Mouse (Mus musculus) embryonic fibroblast, embryonic 13.5 days (primary cell): ENCODE results near the gene Tbpl1. TPM values are rescaled to one million over a fixed set of nuclear protein-coding genes. Genes with fewer than 3 reads are reported as not detected.

ENCODE experiments used
- H3K27ac ChIP-seq: 2 replicates; pipeline ENCODE4 v1.5.1; 2012; ENCODE audit warnings: low read length, control low read depth, inconsistent platforms; ENCODE audit not compliant: insufficient read depth
- H3K4me1 ChIP-seq: 2 replicates; pipeline ENCODE4 v1.6.1; 2011; ENCODE audit warnings: low read length; ENCODE audit not compliant: control insufficient read depth, insufficient read depth
- H3K4me3 ChIP-seq: 2 replicates; pipeline ENCODE4 v1.5.1; 2011; ENCODE audit warnings: mild to moderate bottlenecking, control low read depth, low read length; ENCODE audit not compliant: insufficient read depth
- CTCF ChIP-seq: IDR thresholded peaks from 2 replicates; pipeline ENCODE4 v1.5.1; 2011; ENCODE audit warnings: mild to moderate bottlenecking, control low read depth, low read length, moderate library complexity, borderline replicate concordance; ENCODE audit not compliant: insufficient read depth
- POLR2A ChIP-seq: IDR thresholded peaks from 2 replicates; pipeline ENCODE4 v1.6.1; 2011; ENCODE audit warnings: low read depth, mild to moderate bottlenecking, control low read depth, low read length, moderate library complexity
- polyA plus RNA-seq: library from polyadenylated mRNA; stranded (reverse); fragments of >200 nt; gene quantifications from 2 replicates; pipeline ENCODE4 v1.2.4, GENCODE M21; 2011; ENCODE audit warnings: low read depth; ENCODE audit not compliant: missing spikeins, insufficient read length

Gene Tbpl1
- polyA plus RNA-seq, 1 experiment = 53.2 TPM

DNA sequence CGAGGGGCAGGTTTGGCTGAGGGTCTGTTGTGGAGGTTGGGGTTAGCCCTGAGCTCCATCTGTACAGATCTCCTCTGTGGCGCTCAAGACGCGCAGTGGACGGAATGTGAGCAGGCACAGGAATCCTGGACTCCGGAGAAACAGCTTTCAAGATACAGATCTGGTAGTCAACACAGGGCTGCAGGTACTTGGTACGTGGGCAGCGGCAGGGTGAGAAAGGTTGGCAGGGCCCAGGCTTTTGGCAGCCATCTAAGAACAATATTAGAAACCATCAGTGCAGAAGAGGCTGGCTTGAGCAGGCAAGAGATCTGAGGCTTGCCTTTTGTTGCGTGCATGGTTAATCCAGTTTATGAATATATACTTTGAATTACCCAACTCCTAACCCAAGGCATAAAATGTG is 35.5 kb downstream of the Tbpl1 start:
- TF ChIP-seq POLR2A (no peak), CTCF (no peak)
- Histone ChIP-seq H3K4me1 (no peaks in the 10 kb centered on the region; the same call in 1 of the 2 replicates), H3K27ac (no peak overlapping the region), H3K4me3 (no peak overlapping the region)

DNA sequence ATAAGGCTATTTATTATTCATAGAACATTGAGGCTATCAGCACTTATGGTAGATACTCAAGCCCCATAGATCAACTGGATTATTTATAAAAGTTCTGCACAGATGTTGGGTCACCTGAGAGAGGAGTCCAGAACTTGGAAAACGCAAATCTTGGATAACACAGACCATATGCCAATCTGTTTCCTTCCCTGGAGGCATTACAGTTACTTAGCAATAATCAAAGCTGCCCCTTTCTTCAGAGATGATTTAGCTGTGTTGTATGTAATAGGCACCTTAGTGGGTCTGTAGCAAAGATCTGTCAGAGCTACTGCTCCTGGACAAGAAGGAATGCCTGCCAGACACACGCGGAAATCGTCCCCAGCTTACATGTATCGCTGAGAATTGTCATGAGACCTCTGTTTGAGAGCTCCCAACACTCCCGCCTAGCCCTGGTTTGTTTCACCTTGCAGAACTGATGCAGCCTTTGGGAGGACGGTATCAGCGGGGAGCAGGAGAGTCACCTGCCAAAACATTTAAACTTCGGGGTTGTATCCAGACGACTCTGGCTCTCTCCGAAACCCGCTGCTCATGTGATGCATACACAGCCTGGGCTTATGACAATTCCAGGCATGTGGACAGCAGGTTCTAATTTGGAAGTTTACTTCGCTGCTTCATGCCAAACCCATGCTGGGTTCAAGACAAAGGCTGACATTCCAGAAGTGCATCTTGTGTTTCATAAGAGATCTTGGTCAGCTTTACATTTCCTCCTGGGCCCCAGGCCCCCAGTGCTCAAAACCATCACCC is 55.7 kb downstream of the Tbpl1 start:
- no peak for TF ChIP-seq CTCF
- H3K4me1 ChIP-seq = no peaks in the 10 kb centered on the region
- no peak overlapping the region for H3K27ac ChIP-seq
- H3K4me3 ChIP-seq = no peak overlapping the region

DNA sequence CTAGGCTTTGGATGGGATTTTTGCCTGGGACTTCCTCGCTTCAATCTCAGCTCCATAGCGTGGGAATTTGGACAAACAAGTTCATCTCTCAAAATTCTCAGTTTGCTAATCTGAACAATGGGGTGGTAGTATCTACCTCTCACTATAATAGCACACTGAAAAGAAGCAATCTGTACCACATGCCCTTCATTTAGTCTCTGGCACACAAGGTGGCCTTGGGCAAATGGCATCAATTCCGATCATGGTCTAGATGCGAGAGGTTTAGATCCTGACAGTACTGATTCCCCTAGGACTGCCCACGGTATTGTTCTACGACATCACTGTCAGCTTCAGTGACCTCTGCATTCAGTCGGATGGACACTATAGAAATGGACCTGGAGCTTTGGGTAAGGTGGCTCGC is 57.6 kb downstream of the Tbpl1 start:
- no peak overlapping the region for H3K27ac ChIP-seq
- TF ChIP-seq POLR2A (no peak), CTCF (no peak)
- no peak overlapping the region for H3K4me3 ChIP-seq
- H3K4me1 ChIP-seq = no peaks in the 10 kb centered on the region

DNA sequence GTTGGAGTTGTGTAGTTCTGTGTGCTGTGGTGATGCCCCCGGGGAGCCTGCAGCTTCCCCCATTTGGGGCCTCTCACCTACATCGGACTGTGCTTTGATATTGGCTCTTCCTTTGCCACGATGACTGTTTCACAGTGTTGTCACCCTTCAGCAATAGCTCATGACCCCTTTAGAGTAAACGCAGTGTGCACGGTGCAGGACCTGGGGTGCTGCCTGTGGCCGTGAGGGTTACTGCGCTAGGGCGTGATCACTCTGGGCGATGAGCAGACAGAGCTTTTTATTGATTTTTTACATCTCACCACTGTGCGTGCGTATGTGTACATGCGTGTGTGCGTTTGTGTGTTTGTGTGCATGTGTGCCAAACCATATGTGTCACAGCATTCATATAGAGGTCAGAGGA is 63.2 kb downstream of the Tbpl1 start:
- no peak overlapping the region for H3K4me3 ChIP-seq
- no peaks in the 10 kb centered on the region for H3K4me1 ChIP-seq
- no peak overlapping the region for H3K27ac ChIP-seq
- TF ChIP-seq POLR2A (no peak), CTCF (no peak)

DNA sequence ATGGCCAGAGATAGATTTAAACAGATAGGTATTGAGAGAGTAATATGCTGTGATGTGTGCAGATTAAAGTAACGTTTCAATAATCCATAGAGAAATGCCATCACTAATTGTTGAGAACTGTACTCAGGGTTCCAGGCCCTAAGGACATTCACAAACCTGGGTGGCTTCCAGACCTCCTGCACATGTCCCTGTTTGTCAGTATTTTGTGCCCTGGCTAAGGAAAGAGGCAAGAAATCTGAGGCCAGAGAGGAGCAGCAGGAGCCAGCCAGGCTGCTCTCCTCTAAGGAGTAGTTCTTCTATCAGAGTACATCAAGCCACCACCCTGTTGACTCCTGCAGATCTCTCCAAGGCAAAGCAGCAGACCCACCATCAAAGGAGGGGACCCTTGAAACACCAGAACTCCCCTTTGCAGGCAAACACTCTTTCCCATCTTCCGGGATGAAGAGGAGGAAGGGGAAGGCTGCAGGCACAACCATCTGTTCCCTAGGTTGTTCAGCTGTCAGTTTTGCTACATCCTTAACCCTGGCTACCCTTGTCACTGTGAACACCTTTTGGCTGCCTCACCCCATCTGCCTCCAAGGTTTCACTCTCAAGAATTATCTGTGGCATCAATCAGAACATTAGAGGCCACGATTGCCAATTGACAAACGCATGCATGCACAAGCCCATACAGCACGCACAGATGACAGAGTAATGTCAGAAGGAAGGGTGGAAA is 71.3 kb downstream of the Tbpl1 start:
- Histone ChIP-seq H3K27ac (no peak overlapping the region), H3K4me3 (no peak overlapping the region), H3K4me1 (no peaks in the 10 kb centered on the region)
- TF ChIP-seq CTCF (no peak), POLR2A (no peak)

DNA sequence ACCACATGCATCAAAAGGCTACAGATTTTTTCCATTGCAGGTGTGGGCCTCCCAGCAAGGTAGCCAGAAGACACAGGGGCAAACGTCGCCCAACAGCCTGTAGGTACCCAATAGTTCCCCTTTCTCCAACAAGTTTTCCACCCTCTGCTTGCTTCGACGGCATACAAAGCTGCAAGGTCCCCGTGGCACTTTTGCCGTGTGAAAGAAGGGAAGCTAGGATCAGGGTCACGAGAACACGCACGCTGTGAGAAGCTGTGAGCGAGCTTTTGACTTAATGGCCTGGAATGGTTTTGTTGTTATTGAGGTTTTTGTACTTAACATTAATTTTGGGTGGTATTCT is 72.4 kb downstream of the Tbpl1 start:
- TF ChIP-seq CTCF (no peak), POLR2A (no peak)
- Histone ChIP-seq H3K4me3 (no peak overlapping the region), H3K27ac (no peak overlapping the region), H3K4me1 (no peaks in the 10 kb centered on the region)

DNA sequence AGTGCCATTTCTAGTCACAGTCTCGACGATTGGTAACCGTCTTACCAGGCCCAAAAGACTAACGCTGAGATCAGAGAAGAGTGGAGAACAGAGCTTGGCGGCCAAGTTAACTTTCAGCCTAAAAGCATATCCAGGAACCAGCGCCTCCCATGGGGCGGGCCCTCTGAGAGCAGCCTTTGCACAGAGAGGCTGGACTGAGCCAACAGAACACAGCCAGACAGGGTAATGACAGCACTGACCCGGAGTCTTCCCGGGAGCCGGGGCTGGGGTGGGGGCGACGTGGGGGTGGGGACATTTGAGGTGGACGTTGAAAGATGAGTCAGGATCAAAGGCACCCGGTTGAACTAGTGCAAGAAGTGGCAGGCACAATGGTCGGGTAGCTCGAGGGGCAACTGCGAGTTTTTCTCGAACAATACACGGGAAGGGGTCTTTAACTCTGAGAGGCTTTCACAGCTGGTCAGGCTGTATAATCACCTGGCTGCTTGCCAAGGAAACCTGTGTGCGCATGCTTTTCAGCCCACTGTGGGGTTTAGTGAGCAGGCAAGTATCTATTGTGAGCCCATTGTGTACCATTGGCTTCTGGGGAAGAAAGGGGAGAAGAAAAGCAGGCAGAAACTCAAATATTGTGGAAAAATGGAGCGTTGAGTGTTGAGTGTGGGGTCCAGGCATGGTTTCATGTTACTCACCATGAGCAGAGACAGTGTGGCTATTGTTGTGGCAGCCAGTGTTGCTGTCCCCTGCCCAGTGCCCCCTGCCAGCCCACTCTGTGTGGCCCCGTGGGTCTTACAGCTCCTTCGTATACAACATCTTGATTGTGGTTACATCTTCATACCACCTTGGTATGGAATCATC is 73.0 kb downstream of the Tbpl1 start:
- no peaks in the 10 kb centered on the region for H3K4me1 ChIP-seq
- TF ChIP-seq CTCF (no peak), POLR2A (no peak)
- no peak overlapping the region for H3K4me3 ChIP-seq
- H3K27ac ChIP-seq = no peak overlapping the region

Other genes with a start within 250 kb of the Tbpl1 start
- 0.35 and 1.5 TPM in 2 replicates for gene Slc2a12, start 86.9 kb downstream of the Tbpl1 start, polyA plus RNA-seq
- not detected in 2 replicates for gene Tcf21, start 88.2 kb upstream of the Tbpl1 start, polyA plus RNA-seq